Mouse (Mus musculus): ENCODE measurements at regions not wholly inside any gene's neighbourhood (a gene's known extent, or its start where the extent isn't known, plus 50 kb on each side); places are given as distances from the start of the nearest gene placed in this dataset.

- TF ChIP-seq CTCF (IDR thresholded peaks at IDR 0.05 in 2 of 3, conservative IDR thresholded peaks at IDR 0.05 in 1 of 3; ENCODE audit: control insufficient read depth in 1 of 3, insufficient read depth in 1 of 3, low read depth in 2 of 3, low read length in 3 of 3, poor library complexity in 1 of 3, severe bottlenecking in 1 of 3) (no peak), ZC3H11A (IDR thresholded peaks at IDR 0.05; ENCODE audit: low read depth, low read length) (no peak), POLR2AphosphoS5 (IDR thresholded peaks at IDR 0.05; ENCODE audit: borderline replicate concordance, low read depth, low read length) (no peak), POLR2A (IDR thresholded peaks at IDR 0.05; ENCODE audit: control insufficient read depth in 1 of 2, insufficient read depth in 1 of 2, low read depth in 1 of 2, low read length in 2 of 2, poor library complexity in 1 of 2) (no peak), MYC (IDR thresholded peaks at IDR 0.05; ENCODE audit: low read depth, low read length) (no peak), GATA1 (IDR thresholded peaks at IDR 0.05; ENCODE audit: low read depth, low read length) (no peak)
These were observed 72.9 kb upstream of the Myom1 start for GRCm38 (mm10) chr17:70929582-70929981.

Measured in MEL (cell line).